Mouse (Mus musculus): Measurements from ENCODE around the gene Galnt6.

GRCm38 (mm10) chr15:100728586-100728985 lies 590 bp downstream of the Galnt6 start:
- TF ChIP-seq CTCF (IDR thresholded peaks at IDR 0.05; ENCODE audit: low read depth), result no peak
- no peak for TF ChIP-seq EP300 (IDR thresholded peaks at IDR 0.05; ENCODE audit: low read depth)

Measured in liver, postnatal 0 days (tissue).